Mouse (Mus musculus) left cerebral cortex, adult 9 months (tissue): ENCODE results near the gene Vmn1r33.
"Not testable (repeated sequence)": the region's sequence is repeated elsewhere in the genome, so short reads cannot be mapped to it uniquely, and the experiment has no call there.

Experiments used
- DNase-seq, 2 experiments: peaks; one replicate each; pipeline ENCODE4 v3.0.0; 2022; ENCODE audit warnings: low spot score in 2 of 2

Vmn1r33 gene

DNA sequence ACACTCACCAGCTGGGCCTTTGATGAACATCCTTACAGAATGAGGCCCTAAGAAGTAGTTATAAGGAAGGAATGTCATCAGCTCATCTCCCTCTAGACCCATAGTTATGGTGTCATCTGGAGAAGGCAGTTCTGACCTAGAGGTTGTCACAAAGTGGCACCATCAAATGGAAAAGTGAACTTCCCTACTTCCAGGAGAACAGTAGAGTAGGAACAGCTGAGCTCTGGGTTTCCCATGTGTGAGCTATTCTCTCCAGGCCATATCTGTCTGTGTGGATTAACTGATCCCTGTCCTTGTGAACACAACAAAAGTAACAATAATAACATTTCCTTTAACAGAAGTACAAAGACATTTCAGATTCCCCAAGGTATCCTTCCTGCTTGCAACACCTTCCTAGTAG is at the start of gene Vmn1r33:
TSS of gene Vmn1r33 (minus strand) at position 101 of the 400 bp plus-strand sequence.
- not testable (repeated sequence) for DNase-seq

GRCm38 (mm10) chr6:66643779-66644178 is 25.7 kb upstream of the Vmn1r33 start, which contains the start of gene Vmn1r34:
Vmn1r34 (minus strand) TSS chr6:66643879.
- no peak for DNase-seq

GRCm38 (mm10) chr6:66595804-66596203 is 22.3 kb downstream of the Vmn1r33 start:
- DNase-seq: no peak
